Mouse (Mus musculus) forebrain, embryonic 11.5 days (tissue): ENCODE measurements around the gene Plek2. TPM values are rescaled to one million over a fixed set of nuclear protein-coding genes. Genes with fewer than 3 reads are reported as not detected.

Source experiments
- ATAC-seq: fragments of 200-750 bp; cut with Nextera tagmentation; replicated peaks from 2 replicates; pipeline ENCODE4 v1.8.0; 2017; ENCODE audit warnings: moderate TSS enrichment; ENCODE audit not compliant: low FRiP score
- DNase-seq: peaks from one replicate; pipeline ENCODE4 v3.0.0-alpha.2; 2017; ENCODE audit warnings: low spot score
- H3K27ac ChIP-seq: fragments of 300-500 bp; sonication (generic); 2 replicates; pipeline ENCODE4 v1.5.1; 2014; ENCODE audit warnings: low read depth, low read length
- H3K27me3 ChIP-seq: fragments of 300-500 bp; sonication (generic); 2 replicates; pipeline ENCODE4 v1.6.1; 2014; ENCODE audit warnings: mild to moderate bottlenecking, low read length, mixed read lengths; ENCODE audit not compliant: control insufficient read depth, insufficient read depth
- H3K36me3 ChIP-seq: fragments of 300-500 bp; sonication (generic); 2 replicates; pipeline ENCODE4 v1.6.1; 2014; ENCODE audit warnings: mild to moderate bottlenecking, low read length, moderate library complexity, mixed read lengths; ENCODE audit not compliant: control insufficient read depth, insufficient read depth
- H3K4me1 ChIP-seq: fragments of 300-500 bp; sonication (generic); replicated peaks from 2 replicates; pipeline ENCODE4 v1.6.1; 2014; ENCODE audit warnings: low read length, mixed read lengths; ENCODE audit not compliant: control insufficient read depth, insufficient read depth
- H3K4me2 ChIP-seq: fragments of 300-500 bp; sonication (generic); 2 replicates; pipeline ENCODE4 v1.6.1; 2014; ENCODE audit warnings: low read depth, mild to moderate bottlenecking, low read length, moderate library complexity, mixed read lengths; ENCODE audit not compliant: severe bottlenecking
- H3K4me3 ChIP-seq: fragments of 300-500 bp; sonication (generic); 2 replicates; pipeline ENCODE4 v1.5.1; 2014; ENCODE audit warnings: low read depth, low read length
- H3K9ac ChIP-seq: fragments of 300-500 bp; sonication (generic); 2 replicates; pipeline ENCODE4 v1.6.1; 2014; ENCODE audit warnings: low read length
- H3K9me3 ChIP-seq: fragments of 300-500 bp; sonication (generic); 2 replicates; pipeline ENCODE4 v1.6.1; 2016; ENCODE audit warnings: low read length, mixed read lengths; ENCODE audit not compliant: control insufficient read depth
- WGBS: fragments of 180-500 bp; shearing (Covaris S2); extraction: QIAGEN DNeasy Blood & Tissue Kit; methylation state at CpG from one replicate; pipeline ENCODE4 v1.1.7; 2014; 5-methylcytosine and 5-hydroxymethylcytosine counted together
- polyA plus RNA-seq: library from polyadenylated mRNA; unstranded; fragments of >200 nt; fragmentation: Nextera tagmentation; extraction: Ambion mirVana; gene quantifications from 2 replicates; pipeline ENCODE4 v1.2.1, GENCODE M21; 2014

Gene Plek2
- 3.0 and 3.5 TPM in 2 replicates for polyA plus RNA-seq

DNA sequence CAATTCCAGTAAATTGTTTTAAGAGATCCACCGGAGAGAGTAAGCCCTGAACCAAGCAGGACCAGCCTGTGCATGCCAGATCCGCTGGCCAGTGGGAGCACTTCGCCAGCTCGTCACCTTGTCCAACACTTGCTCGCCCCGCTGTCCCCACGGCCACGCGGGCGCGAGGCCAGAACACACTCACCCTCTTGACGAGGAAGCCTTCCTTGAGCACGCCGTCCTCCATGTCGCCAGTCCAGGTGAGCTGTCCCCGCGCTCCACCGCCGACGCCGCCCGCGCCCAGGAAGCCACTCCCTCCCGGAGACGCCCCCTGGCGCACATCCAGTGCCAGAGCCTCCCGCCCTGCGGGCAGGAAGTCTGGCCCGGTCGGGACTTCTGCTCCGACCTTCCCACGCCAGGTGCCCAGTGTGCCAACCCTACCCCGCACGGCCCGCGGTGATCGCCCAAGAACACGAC is at the start of gene Plek2:
Gene Plek2 (minus strand): TSS at position 258 of the 456 bp plus-strand sequence.
- DNase-seq (peak; percentile 77), ATAC-seq (peak; percentile 76)
- no peak within 1 kb of the TSS for H3K27ac ChIP-seq
- H3K4me2 ChIP-seq, result peak within 1 kb of the TSS; percentile 81
- 2% methylated on average over 38 of the region's 38 CpGs for WGBS
- peaks cover 13% of the 10 kb centered on the region; the same call in 1 of the 2 replicates for H3K4me1 ChIP-seq
- H3K4me3 ChIP-seq, result peak within 1 kb of the TSS; percentile 38
- H3K9ac ChIP-seq, result peak within 1 kb of the TSS; percentile 53
- no peaks in the 10 kb centered on the region for H3K36me3 ChIP-seq
- H3K27me3 ChIP-seq, result peaks cover 18% of the 10 kb centered on the region
- no peaks in the 10 kb centered on the region for H3K9me3 ChIP-seq

- Histone ChIP-seq H3K4me2 (no peak overlapping the region), H3K36me3 (no peaks in the 10 kb centered on the region), H3K9me3 (peaks cover 5% of the 10 kb centered on the region; the same call in 1 of the 2 replicates), H3K27ac (no peak overlapping the region), H3K4me1 (no peaks in the 10 kb centered on the region), H3K27me3 (no peaks in the 10 kb centered on the region), H3K4me3 (no peak overlapping the region), H3K9ac (no peak overlapping the region)
- WGBS, result 77% methylated on average over 4 of the region's 4 CpGs
- DNase-seq (no peak), ATAC-seq (no peak)
These were observed 49.6 kb upstream of the Plek2 start for GRCm38 (mm10) chr12:78956405-78956804.

GRCm38 (mm10) chr12:78952484-78952883 is 45.7 kb upstream of the Plek2 start:
- H3K9me3 ChIP-seq, result peaks cover 5% of the 10 kb centered on the region; the same call in 1 of the 2 replicates
- no peak overlapping the region for H3K4me2 ChIP-seq
- no peak overlapping the region for H3K9ac ChIP-seq
- no peak for ATAC-seq
- no peaks in the 10 kb centered on the region for H3K4me1 ChIP-seq
- no peak for DNase-seq
- H3K27me3 ChIP-seq, result no peaks in the 10 kb centered on the region
- no peak overlapping the region for H3K4me3 ChIP-seq
- WGBS, result 69% methylated on average over 3 of the region's 3 CpGs
- no peak overlapping the region for H3K27ac ChIP-seq
- H3K36me3 ChIP-seq, result no peaks in the 10 kb centered on the region

DNA sequence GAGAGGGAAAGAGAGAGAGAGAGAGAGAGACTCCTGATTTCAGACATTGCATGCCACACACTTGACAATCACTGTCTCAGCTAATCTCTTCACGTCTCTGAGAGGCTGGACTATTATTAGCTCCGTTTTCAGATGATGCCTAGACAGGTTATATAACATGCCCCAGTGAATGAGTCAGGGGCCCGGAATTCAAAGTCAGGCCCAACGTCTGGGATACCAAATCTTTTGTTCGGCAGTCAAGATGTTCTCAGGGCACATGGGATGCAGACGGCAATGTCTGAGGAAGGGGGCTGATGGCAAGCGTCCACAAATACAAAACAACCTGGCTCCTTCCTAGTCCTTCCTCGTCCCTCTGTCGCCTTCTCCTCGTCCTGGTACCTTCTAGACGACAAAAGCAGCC is 45.3 kb upstream of the Plek2 start:
- H3K27me3 ChIP-seq, result no peaks in the 10 kb centered on the region
- no peak overlapping the region for H3K27ac ChIP-seq
- H3K4me3 ChIP-seq, result no peak overlapping the region
- no peaks in the 10 kb centered on the region for H3K4me1 ChIP-seq
- WGBS, result 72% methylated on average over 11 of the region's 11 CpGs
- H3K9me3 ChIP-seq, result peaks cover 5% of the 10 kb centered on the region; the same call in 1 of the 2 replicates
- ATAC-seq, result no peak
- no peaks in the 10 kb centered on the region for H3K36me3 ChIP-seq
- no peak for DNase-seq
- no peak overlapping the region for H3K4me2 ChIP-seq
- no peak overlapping the region for H3K9ac ChIP-seq

- 75% methylated on average over 5 of the region's 5 CpGs for WGBS
These were observed 40.9 kb upstream of the Plek2 start for GRCm38 (mm10) chr12:78947661-78948060.

DNA sequence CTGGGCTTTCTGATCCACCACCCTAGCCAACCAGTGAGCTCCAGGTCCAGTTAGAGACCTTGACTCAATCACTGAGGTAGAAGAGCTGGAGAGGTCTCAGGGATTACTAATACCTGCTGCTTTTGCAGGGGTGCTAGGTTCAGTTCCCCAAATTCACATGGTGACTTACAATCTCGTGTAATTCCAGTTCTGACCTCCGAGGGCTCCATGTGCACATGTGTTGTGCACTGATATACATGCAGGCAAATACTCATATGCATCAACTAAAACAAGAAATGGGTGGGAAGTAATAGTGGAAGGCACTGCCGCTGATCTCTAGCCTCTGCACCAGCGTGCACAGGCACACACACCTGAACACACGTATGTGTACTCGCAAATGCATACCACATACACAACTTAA is 40.4 kb upstream of the Plek2 start:
- Histone ChIP-seq H3K4me2 (no peak overlapping the region), H3K4me1 (no peaks in the 10 kb centered on the region), H3K36me3 (no peaks in the 10 kb centered on the region), H3K9me3 (no peaks in the 10 kb centered on the region), H3K9ac (no peak overlapping the region), H3K4me3 (no peak overlapping the region), H3K27me3 (no peaks in the 10 kb centered on the region), H3K27ac (no peak overlapping the region)
- ATAC-seq, result no peak
- no peak for DNase-seq
- WGBS, result 87% methylated on average over 6 of the region's 6 CpGs

More at GRCm38 (mm10) chr12:78947661-78948060, 40.9 kb upstream of the Plek2 start:
- Histone ChIP-seq H3K9ac (no peak overlapping the region), H3K4me1 (no peaks in the 10 kb centered on the region), H3K36me3 (no peaks in the 10 kb centered on the region), H3K4me2 (no peak overlapping the region), H3K27ac (no peak overlapping the region), H3K4me3 (no peak overlapping the region), H3K27me3 (no peaks in the 10 kb centered on the region), H3K9me3 (no peaks in the 10 kb centered on the region)
- ATAC-seq, result no peak
- no peak for DNase-seq

DNA sequence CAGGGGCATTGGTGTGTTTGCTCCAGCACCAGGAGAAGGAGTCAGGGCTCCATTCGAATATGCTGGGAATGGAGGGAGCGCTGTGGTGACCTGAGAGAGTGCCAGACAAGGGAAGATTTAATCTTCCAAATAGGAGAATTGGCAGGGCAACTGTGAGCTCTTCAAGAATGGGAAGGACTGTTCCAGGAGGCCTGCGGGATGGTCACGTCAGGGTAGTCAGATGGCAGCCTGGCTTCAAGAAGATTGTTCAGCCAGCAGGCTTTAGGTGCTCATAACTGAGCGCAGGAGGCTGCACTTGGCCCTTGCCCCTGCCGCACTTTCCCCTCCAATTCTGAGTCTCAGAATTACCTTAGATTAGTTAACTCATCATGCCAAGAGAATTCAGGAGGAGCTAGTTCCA is 36.2 kb upstream of the Plek2 start:
- DNase-seq (no peak), ATAC-seq (no peak)
- no peaks in the 10 kb centered on the region for H3K4me1 ChIP-seq
- no peaks in the 10 kb centered on the region for H3K36me3 ChIP-seq
- H3K27me3 ChIP-seq, result no peaks in the 10 kb centered on the region
- H3K4me2 ChIP-seq, result no peak overlapping the region
- no peak overlapping the region for H3K27ac ChIP-seq
- no peaks in the 10 kb centered on the region for H3K9me3 ChIP-seq
- H3K9ac ChIP-seq, result no peak overlapping the region
- no peak overlapping the region for H3K4me3 ChIP-seq
- WGBS, result 82% methylated on average over 6 of the region's 6 CpGs

GRCm38 (mm10) chr12:78940081-78940480 is 33.3 kb upstream of the Plek2 start:
- Histone ChIP-seq H3K27ac (no peak overlapping the region), H3K4me2 (no peak overlapping the region), H3K27me3 (no peaks in the 10 kb centered on the region), H3K9me3 (no peaks in the 10 kb centered on the region), H3K4me1 (no peaks in the 10 kb centered on the region), H3K4me3 (no peak overlapping the region), H3K36me3 (no peaks in the 10 kb centered on the region), H3K9ac (no peak overlapping the region)
- ATAC-seq, result no peak
- WGBS, result 83% methylated on average over 5 of the region's 5 CpGs
- no peak for DNase-seq

- no peak overlapping the region for H3K4me3 ChIP-seq
- no peaks in the 10 kb centered on the region for H3K4me1 ChIP-seq
- DNase-seq (no peak), ATAC-seq (no peak)
- 82% methylated on average over 7 of the region's 7 CpGs for WGBS
- H3K4me2 ChIP-seq, result no peak overlapping the region
- no peaks in the 10 kb centered on the region for H3K36me3 ChIP-seq
- no peak overlapping the region for H3K9ac ChIP-seq
- H3K9me3 ChIP-seq, result no peaks in the 10 kb centered on the region
- H3K27ac ChIP-seq, result no peak overlapping the region
- no peaks in the 10 kb centered on the region for H3K27me3 ChIP-seq
These were observed 32.8 kb upstream of the Plek2 start for GRCm38 (mm10) chr12:78939393-78940037.
